Mouse (Mus musculus) thymus, adult 2 months (tissue): ENCODE results near the gene Gabarap. TPM values are rescaled to one million over a fixed set of nuclear protein-coding genes. Genes with fewer than 3 reads are reported as not detected.

Source experiments
- DNase-seq: peaks from one replicate; pipeline ENCODE4 v3.0.0; 2021
- H3K27ac ChIP-seq: fragments of 200-500 bp; 2 replicates; pipeline ENCODE4 v1.5.1; 2012; ENCODE audit warnings: low read length, control low read depth; ENCODE audit not compliant: control insufficient read depth, insufficient read depth
- H3K27me3 ChIP-seq: fragments of 200-500 bp; 2 replicates; pipeline ENCODE4 v1.6.1; 2012; ENCODE audit warnings: mild to moderate bottlenecking, low read length, moderate library complexity, mixed read lengths; ENCODE audit not compliant: control insufficient read depth, insufficient read depth
- H3K36me3 ChIP-seq: fragments of 200-500 bp; 2 replicates; pipeline ENCODE4 v1.6.1; 2012; ENCODE audit warnings: mild to moderate bottlenecking, low read length, moderate library complexity; ENCODE audit not compliant: control insufficient read depth, insufficient read depth
- H3K4me1 ChIP-seq: fragments of 200-500 bp; replicated peaks from 2 replicates; pipeline ENCODE4 v1.6.1; 2012; ENCODE audit warnings: low read length; ENCODE audit not compliant: control insufficient read depth, insufficient read depth
- H3K4me3 ChIP-seq: fragments of 200-500 bp; 2 replicates; pipeline ENCODE4 v1.5.1; 2012; ENCODE audit warnings: mild to moderate bottlenecking, low read length, control low read depth, moderate library complexity; ENCODE audit not compliant: control insufficient read depth, insufficient read depth
- CTCF ChIP-seq: fragments of 200-500 bp; IDR thresholded peaks from 2 replicates; pipeline ENCODE4 v1.5.1; 2012; ENCODE audit warnings: mild to moderate bottlenecking, control low read depth, low read length, moderate library complexity, borderline replicate concordance; ENCODE audit not compliant: control insufficient read depth, poor library complexity, insufficient read depth; ENCODE audit errors: extremely low read depth
- POLR2A ChIP-seq: fragments of 200-500 bp; IDR thresholded peaks from 2 replicates; pipeline ENCODE4 v1.6.1; 2012; ENCODE audit warnings: mild to moderate bottlenecking, low read length, control low read depth, moderate library complexity; ENCODE audit not compliant: control insufficient read depth, poor library complexity, insufficient read depth; ENCODE audit errors: extremely low read depth
- WGBS: fragments of 180-500 bp; shearing (Covaris S2); methylation state at CpG from one replicate; pipeline ENCODE4 v1.1.7; 2018; 5-methylcytosine and 5-hydroxymethylcytosine counted together
- polyA plus RNA-seq: library from polyadenylated mRNA; depleted of rRNA; stranded (reverse); fragments of >200 nt; gene quantifications from 2 replicates; pipeline ENCODE4 v1.2.3, GENCODE M21; 2012

Gene Gabarap
- polyA plus RNA-seq, 1 experiment = 395 TPM

DNA sequence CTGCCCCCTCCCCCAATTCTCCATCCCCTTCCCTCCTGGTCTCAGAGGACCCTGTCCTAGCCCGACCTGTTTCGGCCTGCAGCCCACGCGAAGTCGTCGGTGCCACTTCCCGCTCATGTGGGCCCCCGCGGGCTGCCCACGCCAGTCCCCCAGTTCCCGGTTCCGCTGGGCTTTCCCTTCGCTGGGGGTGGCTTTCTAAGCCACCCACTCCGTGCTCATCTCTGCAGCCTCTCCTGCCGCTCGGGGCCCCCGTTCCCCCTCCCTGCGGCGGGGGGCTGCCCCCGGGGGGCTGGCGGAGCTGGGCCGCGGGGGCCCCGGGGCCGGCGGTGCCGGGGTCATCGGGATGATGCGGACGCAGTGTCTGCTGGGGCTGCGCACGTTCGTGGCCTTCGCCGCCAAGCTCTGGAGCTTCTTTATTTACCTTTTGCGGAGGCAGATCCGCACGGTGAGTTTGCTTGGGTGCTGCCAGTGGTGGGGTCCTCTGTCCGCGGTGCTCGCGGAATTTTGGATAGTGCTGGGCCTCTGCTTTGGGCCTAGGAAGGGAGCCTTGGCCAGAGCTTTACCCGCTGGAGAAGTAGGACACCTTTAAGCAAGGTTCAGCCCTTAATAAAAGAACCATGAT, 9.7 kb upstream of the Gabarap start, which contains the start of gene Ctdnep1:
Gene Ctdnep1 (plus strand): TSS at position 16 of the 622 bp plus-strand sequence.
- Histone ChIP-seq H3K4me3 (peak within 1 kb of the TSS; percentile 59), H3K36me3 (peaks cover 19% of the 10 kb centered on the region), H3K27me3 (no peaks in the 10 kb centered on the region), H3K27ac (peak within 1 kb of the TSS; percentile 68), H3K4me1 (peaks cover 14% of the 10 kb centered on the region)
- no peak for TF ChIP-seq POLR2A
- 0 out of 2 replicates have a peak, but pooled peaks have one; percentile 36 for TF ChIP-seq CTCF
- WGBS = 0% methylated on average over 43 of the region's 43 CpGs
- DNase-seq = no peak

DNA sequence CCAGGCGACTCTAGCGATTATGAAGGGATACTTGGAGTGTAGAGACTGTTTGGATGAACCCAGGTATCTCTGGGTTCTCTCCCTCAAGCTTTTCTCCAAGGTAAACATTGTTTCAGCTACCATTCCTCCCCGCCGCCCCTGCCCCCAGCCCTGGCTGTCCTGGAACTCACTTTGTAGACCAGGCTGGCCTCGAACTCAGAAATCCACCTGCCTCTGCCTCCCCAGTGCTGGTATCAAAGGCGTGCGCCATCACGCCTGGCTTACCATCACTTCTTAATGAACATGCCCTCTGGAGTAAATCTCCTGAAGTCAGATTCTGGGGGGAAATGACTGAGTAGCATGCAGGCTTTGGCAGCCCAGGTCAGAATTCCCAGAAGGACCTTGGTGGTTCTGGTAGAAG, 8.7 kb upstream of the Gabarap start, which contains the start of gene Elp5:
Gene Elp5 (minus strand): TSS at position 293 of the 400 bp plus-strand sequence.
- Histone ChIP-seq H3K27ac (no peak within 1 kb of the TSS), H3K36me3 (peaks cover 24% of the 10 kb centered on the region)
- no peak for DNase-seq

DNA sequence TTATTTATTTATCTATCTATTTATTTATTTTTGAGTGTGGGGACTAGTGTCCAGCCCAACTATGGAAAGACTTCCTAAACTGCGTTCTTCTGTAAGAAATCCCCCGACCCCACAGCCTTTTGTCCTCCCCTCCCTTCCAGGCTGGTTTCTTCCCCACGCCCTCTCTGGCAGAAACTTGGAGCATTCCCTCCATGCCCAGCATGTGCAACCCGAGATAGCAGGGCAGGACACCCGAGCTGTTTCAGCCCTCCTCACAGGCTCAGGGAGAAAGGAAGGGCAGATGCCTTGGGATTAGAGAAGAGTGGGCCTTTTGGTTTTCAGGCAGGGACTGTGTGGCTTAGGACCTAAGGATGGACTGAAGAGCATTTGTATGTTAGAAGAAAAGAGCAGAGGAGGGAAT, 8.1 kb upstream of the Gabarap start:
- Histone ChIP-seq H3K4me3 (no peak overlapping the region), H3K27me3 (no peaks in the 10 kb centered on the region), H3K4me1 (peaks cover 14% of the 10 kb centered on the region), H3K27ac (no peak overlapping the region), H3K36me3 (peaks cover 28% of the 10 kb centered on the region)
- WGBS = 72% methylated on average over 5 of the region's 5 CpGs
- DNase-seq = no peak
- TF ChIP-seq POLR2A (no peak), CTCF (no peak)

More for the DNA sequence above, 8.7 kb upstream of the Gabarap start, which contains the start of gene Elp5:
- peaks cover 14% of the 10 kb centered on the region for H3K4me1 ChIP-seq
- 66% methylated on average over 8 of the region's 8 CpGs for WGBS
- TF ChIP-seq CTCF = no peak
- TF ChIP-seq POLR2A = no peak
- H3K27me3 ChIP-seq = no peaks in the 10 kb centered on the region
- peak within 1 kb of the TSS; percentile 59 for H3K4me3 ChIP-seq

DNA sequence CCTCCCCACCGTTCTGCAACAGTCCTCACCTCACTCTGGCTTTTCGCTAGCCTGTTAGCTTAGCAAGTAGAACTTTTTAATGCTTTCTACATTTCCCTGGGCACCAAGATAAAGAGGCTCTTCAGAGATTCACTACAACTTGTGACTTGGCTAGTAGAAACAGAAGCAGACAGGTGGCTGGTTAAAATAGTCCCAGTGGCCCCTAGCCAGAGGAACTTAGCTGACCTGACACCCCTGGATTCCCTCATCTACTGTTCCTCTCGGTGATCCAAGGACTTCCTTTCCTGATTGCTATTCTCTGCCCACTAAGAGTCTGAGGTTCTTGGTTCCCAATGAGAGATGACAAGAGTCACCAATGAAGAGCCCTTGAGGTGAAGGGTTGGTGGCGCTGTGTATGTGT, 7.6 kb upstream of the Gabarap start:
- H3K4me3 ChIP-seq = no peak overlapping the region
- 94% methylated on average over 4 of the region's 4 CpGs for WGBS
- no peak for DNase-seq
- no peaks in the 10 kb centered on the region for H3K27me3 ChIP-seq
- H3K27ac ChIP-seq = no peak overlapping the region
- peaks cover 33% of the 10 kb centered on the region for H3K36me3 ChIP-seq
- TF ChIP-seq CTCF = no peak
- no peak for TF ChIP-seq POLR2A
- H3K4me1 ChIP-seq = peaks cover 14% of the 10 kb centered on the region

DNA sequence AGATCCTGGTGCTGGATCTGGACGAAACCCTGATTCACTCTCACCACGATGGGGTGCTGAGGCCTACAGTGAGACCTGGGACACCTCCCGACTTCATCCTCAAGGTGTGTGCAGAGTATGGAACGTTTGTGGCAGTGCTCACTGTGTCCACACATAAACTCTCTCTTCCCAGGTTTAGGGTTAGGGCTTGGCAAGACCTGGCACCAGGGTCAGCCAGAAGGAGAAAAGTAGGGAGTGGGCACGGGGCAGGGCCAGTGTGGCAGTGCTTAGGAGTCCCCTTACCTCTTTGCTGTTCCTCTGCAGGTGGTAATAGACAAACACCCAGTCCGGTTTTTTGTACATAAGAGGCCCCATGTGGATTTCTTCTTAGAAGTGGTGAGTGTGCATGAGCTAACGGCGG, 6.5 kb upstream of the Gabarap start:
- Histone ChIP-seq H3K4me3 (no peak overlapping the region), H3K27ac (no peak overlapping the region), H3K27me3 (no peaks in the 10 kb centered on the region), H3K4me1 (peaks cover 14% of the 10 kb centered on the region), H3K36me3 (peaks cover 43% of the 10 kb centered on the region)
- DNase-seq = no peak
- WGBS = 96% methylated on average over 8 of the region's 8 CpGs
- TF ChIP-seq POLR2A = no peak
- TF ChIP-seq CTCF = no peak

DNA sequence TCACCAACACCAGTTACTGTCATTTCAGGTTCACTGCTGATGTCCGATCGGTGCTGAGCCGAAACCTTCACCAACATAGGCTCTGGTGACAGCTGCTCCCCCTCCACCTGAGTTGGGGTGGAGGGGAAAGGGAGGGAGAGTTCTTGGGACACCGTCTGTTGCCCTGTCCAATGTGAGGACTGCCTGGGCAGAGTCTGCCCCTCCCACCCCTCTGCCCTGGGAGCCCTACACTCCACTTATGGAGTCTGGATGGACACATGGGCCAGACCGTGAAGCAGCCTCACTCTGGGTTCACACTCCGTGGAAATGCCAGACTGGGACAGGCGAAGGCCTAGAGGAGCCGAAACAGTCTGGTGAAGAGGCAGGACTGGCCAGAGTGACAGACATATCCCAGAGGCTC, 994 bp upstream of the Gabarap start:
- H3K4me1 ChIP-seq = peaks cover 8% of the 10 kb centered on the region
- no peak overlapping the region for H3K4me3 ChIP-seq
- DNase-seq = no peak
- TF ChIP-seq CTCF (no peak), POLR2A (no peak)
- H3K36me3 ChIP-seq = peaks cover 37% of the 10 kb centered on the region
- 97% methylated on average over 8 of the region's 8 CpGs for WGBS
- H3K27me3 ChIP-seq = no peaks in the 10 kb centered on the region
- no peak overlapping the region for H3K27ac ChIP-seq

DNA sequence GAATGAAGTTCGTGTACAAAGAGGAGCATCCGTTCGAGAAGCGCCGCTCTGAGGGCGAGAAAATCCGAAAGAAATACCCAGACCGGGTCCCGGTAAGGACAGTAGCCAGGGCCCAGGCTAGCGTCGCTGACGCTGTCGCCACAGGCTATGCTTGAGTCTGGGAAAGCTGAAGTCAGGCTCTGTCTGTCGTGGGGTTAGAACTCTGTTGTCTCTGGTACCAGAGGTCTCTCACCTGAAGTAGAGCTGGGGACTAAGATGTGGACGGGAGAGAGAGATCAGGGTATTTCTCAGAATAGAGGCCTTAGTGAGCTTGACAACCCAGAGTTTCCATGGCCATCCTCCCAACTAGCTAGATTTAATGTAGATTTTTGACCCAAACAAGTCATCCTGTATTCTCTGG, 768 bp downstream of the Gabarap start:
- H3K4me1 ChIP-seq = peaks cover 8% of the 10 kb centered on the region
- peak overlapping the region; percentile 24 for H3K27ac ChIP-seq
- peaks cover 23% of the 10 kb centered on the region for H3K36me3 ChIP-seq
- under 1% methylated on average over 15 of the region's 15 CpGs for WGBS
- H3K4me3 ChIP-seq = peak overlapping the region; percentile 57
- no peak for DNase-seq
- no peaks in the 10 kb centered on the region for H3K27me3 ChIP-seq
- TF ChIP-seq POLR2A (no peak; the same call in 1 of the 2 replicates), CTCF (no peak)
